Mouse (Mus musculus): ENCODE measurements around the gene Lrp1. TPM values are rescaled to one million over a fixed set of nuclear protein-coding genes. Genes with fewer than 3 reads are reported as not detected.

The Lrp1 gene
- polyA plus RNA-seq, 1 experiment from 2014 or later = 42.6 TPM

DNA sequence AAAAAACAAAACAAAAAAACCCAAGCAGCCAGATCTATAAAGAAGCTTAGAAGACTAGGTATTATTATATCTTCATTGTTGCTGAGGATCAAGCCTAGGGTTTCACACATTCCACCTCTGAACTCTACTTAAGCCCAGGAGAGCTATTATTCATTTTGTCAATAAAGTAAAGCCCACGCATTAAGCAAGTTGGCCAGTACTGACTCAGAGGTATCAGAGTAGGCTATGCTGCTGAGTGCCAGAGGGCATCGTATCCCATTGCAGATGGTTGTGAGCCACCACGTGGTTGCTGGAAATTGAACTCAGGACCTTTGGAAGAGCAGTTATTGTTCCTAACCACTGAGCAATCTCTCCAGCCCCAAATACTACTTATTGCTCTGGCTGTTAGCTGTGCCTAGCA, 77.0 kb downstream of the Lrp1 start:
- Histone ChIP-seq H3K9me3 (replicated peaks; ENCODE audit: low read length) (no peaks in the 10 kb centered on the region), H3K4me1 (replicated peaks; ENCODE audit: insufficient read depth, low read length) (no peaks in the 10 kb centered on the region)

DNA sequence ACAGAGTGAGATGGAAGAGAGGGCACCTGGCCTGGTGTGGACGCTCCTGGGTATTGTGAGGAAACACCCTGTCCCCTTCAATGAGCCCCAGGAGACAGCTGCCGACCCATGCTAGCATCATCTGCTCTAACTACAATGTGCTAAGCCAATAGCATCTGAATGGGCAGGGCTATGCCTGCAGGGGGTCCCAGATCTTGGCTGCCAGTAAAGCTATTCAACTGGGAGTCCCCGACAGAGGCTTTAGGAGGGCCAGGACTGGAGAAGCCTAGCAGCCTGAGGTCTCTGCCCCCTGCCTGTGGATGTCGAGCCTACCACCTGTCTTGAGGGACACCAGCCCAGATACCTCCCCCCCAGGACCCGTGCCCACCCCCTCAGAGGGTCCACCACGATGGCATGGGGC, 78.2 kb downstream of the Lrp1 start:
- no peak for TF ChIP-seq CTCF (IDR thresholded peaks at IDR 0.05; ENCODE audit: low read depth)
- H3K9ac ChIP-seq (ENCODE audit: low read depth, low read length) = no peak overlapping the region

More for the DNA sequence above, 77.0 kb downstream of the Lrp1 start:
- ATAC-seq (replicated peaks; ENCODE audit: low FRiP score, low read depth) (no peak), DNase-seq (ENCODE audit: low spot score) (no peak)
- no peak overlapping the region for H3K27ac ChIP-seq
- H3K4me2 ChIP-seq (ENCODE audit: low read length) = no peak overlapping the region
- H3K27me3 ChIP-seq (ENCODE audit: insufficient read depth, low read length) = no peaks in the 10 kb centered on the region
- H3K9ac ChIP-seq (ENCODE audit: low read depth, low read length) = no peak overlapping the region
- no peak overlapping the region for H3K4me3 ChIP-seq (replicated peaks; ENCODE audit: low read depth, low read length)
- peaks cover 17% of the 10 kb centered on the region; the same call in 1 of the 2 replicates for H3K36me3 ChIP-seq (ENCODE audit: insufficient read depth, low read length)
- WGBS = 62% methylated on average over 3 of the region's 3 CpGs
- no peak for TF ChIP-seq CTCF (IDR thresholded peaks at IDR 0.05; ENCODE audit: low read depth)

DNA sequence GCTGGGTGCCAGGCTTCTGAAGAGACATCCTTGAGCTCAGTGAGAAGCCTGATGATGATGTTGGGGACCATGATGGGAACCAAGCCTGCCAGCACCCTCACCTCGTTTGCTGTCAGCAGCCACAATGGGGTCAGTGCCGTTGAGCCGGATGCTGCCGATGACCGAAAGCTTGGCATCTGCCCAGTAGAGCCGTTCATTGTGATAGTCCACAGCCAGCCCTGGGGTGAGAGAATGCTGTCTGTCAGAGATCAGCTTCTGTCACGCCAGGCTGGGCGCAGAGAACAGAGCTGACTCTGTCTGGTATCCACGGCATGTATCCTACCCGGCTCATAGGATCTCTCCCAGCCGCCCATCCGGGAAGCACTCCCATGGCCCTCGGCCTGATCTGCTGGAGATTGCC, 78.9 kb downstream of the Lrp1 start:
- Histone ChIP-seq H3K27me3 (ENCODE audit: insufficient read depth, low read length) (peaks cover under 1% of the 10 kb centered on the region; the same call in 1 of the 2 replicates), H3K27ac (no peak overlapping the region), H3K9ac (ENCODE audit: low read depth, low read length) (no peak overlapping the region), H3K4me3 (replicated peaks; ENCODE audit: low read depth, low read length) (no peak overlapping the region), H3K9me3 (replicated peaks; ENCODE audit: low read length) (no peaks in the 10 kb centered on the region), H3K4me1 (replicated peaks; ENCODE audit: insufficient read depth, low read length) (no peaks in the 10 kb centered on the region), H3K4me2 (ENCODE audit: low read length) (no peak overlapping the region), H3K36me3 (ENCODE audit: insufficient read depth, low read length) (peaks cover 17% of the 10 kb centered on the region; the same call in 1 of the 2 replicates)
- TF ChIP-seq CTCF (IDR thresholded peaks at IDR 0.05; ENCODE audit: low read depth) = no peak
- ATAC-seq (replicated peaks; ENCODE audit: low FRiP score, low read depth) (no peak), DNase-seq (ENCODE audit: low spot score) (no peak)
- 50% methylated on average over 13 of the region's 13 CpGs for WGBS

More for the DNA sequence above, 78.2 kb downstream of the Lrp1 start:
- Histone ChIP-seq H3K36me3 (ENCODE audit: insufficient read depth, low read length) (peaks cover 17% of the 10 kb centered on the region; the same call in 1 of the 2 replicates), H3K27ac (no peak overlapping the region), H3K4me2 (ENCODE audit: low read length) (no peak overlapping the region), H3K4me1 (replicated peaks; ENCODE audit: insufficient read depth, low read length) (no peaks in the 10 kb centered on the region), H3K9me3 (replicated peaks; ENCODE audit: low read length) (no peaks in the 10 kb centered on the region), H3K4me3 (replicated peaks; ENCODE audit: low read depth, low read length) (no peak overlapping the region), H3K27me3 (ENCODE audit: insufficient read depth, low read length) (no peaks in the 10 kb centered on the region)
- WGBS = 47% methylated on average over 6 of the region's 6 CpGs
- ATAC-seq (replicated peaks; ENCODE audit: low FRiP score, low read depth) (no peak), DNase-seq (ENCODE audit: low spot score) (no peak)

DNA sequence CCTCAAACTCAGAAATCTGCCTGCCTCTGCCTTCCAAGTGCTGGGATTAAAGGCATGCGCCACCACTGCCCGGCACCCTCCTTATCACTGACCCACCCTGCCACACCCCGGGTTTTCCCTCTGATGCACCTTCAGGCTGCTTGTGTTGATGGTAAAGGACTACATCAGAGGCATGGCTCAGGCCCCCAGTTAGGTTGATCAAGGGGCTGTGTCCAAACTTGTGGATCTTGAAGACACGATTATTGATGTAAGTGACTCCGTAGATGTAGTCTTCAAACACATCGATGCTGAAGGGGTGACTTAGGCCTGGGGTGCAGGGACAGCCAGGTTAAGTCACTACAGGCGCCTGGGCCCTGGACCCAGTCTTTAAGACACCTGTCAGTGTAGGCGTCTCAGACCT, 79.4 kb downstream of the Lrp1 start:
- no peak overlapping the region for H3K27ac ChIP-seq
- peaks cover 17% of the 10 kb centered on the region; the same call in 1 of the 2 replicates for H3K36me3 ChIP-seq (ENCODE audit: insufficient read depth, low read length)
- H3K4me3 ChIP-seq (replicated peaks; ENCODE audit: low read depth, low read length) = no peak overlapping the region
- DNase-seq (ENCODE audit: low spot score) (no peak), ATAC-seq (replicated peaks; ENCODE audit: low FRiP score, low read depth) (no peak)
- H3K4me1 ChIP-seq (replicated peaks; ENCODE audit: insufficient read depth, low read length) = no peaks in the 10 kb centered on the region
- H3K9me3 ChIP-seq (replicated peaks; ENCODE audit: low read length) = no peaks in the 10 kb centered on the region
- no peak for TF ChIP-seq CTCF (IDR thresholded peaks at IDR 0.05; ENCODE audit: low read depth)
- 95% methylated on average over 8 of the region's 8 CpGs for WGBS
- H3K4me2 ChIP-seq (ENCODE audit: low read length) = no peak overlapping the region
- H3K9ac ChIP-seq (ENCODE audit: low read depth, low read length) = no peak overlapping the region
- peaks cover 4% of the 10 kb centered on the region for H3K27me3 ChIP-seq (ENCODE audit: insufficient read depth, low read length)

DNA sequence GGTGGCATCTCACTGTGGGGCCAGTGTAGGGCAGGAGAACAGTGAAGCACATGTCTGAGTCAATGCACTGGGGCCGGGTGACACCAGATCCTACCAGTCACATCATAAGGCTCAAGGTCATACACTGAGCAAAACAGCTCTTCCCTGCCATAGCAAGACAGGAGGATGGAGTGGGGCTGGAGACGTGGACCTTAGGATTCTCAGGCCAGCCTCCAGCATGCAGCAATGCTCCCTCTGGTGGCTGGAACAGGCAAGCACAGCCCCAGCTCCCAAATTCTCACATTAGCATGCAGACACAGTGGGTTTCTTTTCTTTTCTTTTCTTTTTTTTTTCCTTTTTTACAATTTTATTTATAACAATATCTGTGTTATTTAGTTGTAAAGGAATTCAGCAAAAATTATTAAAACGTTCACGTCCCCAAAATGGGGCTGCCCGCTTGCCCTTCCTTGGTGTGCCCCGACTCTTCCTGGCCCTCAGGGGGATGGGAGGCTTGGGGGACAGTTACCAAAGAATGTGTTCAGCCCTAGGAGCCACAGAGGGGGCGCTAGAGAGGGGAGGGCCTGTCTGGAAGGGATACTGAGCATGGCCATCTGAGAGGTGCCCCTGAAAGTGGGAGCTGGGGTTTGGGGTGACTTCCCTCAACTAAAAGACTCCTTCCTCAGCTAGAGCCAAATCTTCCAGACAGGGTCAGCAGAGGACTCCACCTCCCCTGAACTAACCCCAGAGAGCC, 82.9 kb downstream of the Lrp1 start:
- peak; percentile 95 for TF ChIP-seq CTCF (IDR thresholded peaks at IDR 0.05; ENCODE audit: low read depth)
- H3K4me3 ChIP-seq (replicated peaks; ENCODE audit: low read depth, low read length) = no peak overlapping the region
- DNase-seq (ENCODE audit: low spot score) (peak; percentile 89), ATAC-seq (replicated peaks; ENCODE audit: low FRiP score, low read depth) (peak; percentile 19; the same call in 1 of the 2 replicates)
- no peak overlapping the region for H3K27ac ChIP-seq
- peaks cover 13% of the 10 kb centered on the region for H3K4me1 ChIP-seq (replicated peaks; ENCODE audit: insufficient read depth, low read length)
- H3K4me2 ChIP-seq (ENCODE audit: low read length) = no peak overlapping the region
- no peaks in the 10 kb centered on the region for H3K36me3 ChIP-seq (ENCODE audit: insufficient read depth, low read length)
- no peak overlapping the region for H3K9ac ChIP-seq (ENCODE audit: low read depth, low read length)
- no peaks in the 10 kb centered on the region for H3K9me3 ChIP-seq (replicated peaks; ENCODE audit: low read length)
- peaks cover 39% of the 10 kb centered on the region for H3K27me3 ChIP-seq (ENCODE audit: insufficient read depth, low read length)
- WGBS = 25% methylated on average over 7 of the region's 7 CpGs

DNA sequence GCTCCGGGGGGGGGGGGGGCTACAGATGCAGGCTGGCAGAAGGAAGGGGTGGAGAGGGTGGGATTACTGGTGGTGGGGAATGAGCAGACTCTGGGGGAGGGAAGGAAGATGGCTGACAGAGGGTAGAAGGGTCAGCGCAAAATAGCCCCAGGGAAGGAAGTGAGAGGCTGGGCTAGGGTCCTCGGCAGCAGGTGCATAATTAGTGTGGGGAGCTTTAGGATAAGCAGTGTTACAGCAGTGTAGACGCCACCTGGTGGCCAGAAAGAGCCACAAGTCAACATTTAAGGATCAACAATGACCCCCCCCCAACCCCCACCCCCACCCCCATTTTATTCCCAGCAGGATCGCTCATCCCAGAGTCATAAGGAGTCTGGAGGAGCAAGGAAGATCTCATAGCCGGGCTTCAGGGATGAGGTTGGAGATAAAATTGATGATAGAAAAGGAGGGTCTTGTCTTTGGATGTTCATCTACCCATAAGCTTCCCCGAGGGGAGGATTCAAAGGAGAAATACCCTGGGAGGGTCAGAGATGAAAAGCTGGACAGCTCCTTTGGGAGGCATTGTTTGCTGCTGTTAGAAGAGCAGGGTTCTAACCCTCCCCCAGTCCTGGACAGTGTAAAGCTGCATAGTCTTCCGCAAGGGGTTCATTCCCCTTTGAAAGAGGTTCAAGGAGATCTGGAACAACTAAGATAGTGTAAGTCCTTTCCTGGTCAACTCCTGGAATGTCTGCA, 84.2 kb downstream of the Lrp1 start:
- Histone ChIP-seq H3K27me3 (ENCODE audit: insufficient read depth, low read length) (peaks cover 51% of the 10 kb centered on the region), H3K4me1 (replicated peaks; ENCODE audit: insufficient read depth, low read length) (peaks cover 13% of the 10 kb centered on the region), H3K9me3 (replicated peaks; ENCODE audit: low read length) (no peaks in the 10 kb centered on the region), H3K4me2 (ENCODE audit: low read length) (no peak overlapping the region), H3K9ac (ENCODE audit: low read depth, low read length) (no peak overlapping the region), H3K4me3 (replicated peaks; ENCODE audit: low read depth, low read length) (no peak overlapping the region), H3K36me3 (ENCODE audit: insufficient read depth, low read length) (no peaks in the 10 kb centered on the region), H3K27ac (no peak overlapping the region)
- no peak for ATAC-seq (replicated peaks; ENCODE audit: low FRiP score, low read depth)
- TF ChIP-seq CTCF (IDR thresholded peaks at IDR 0.05; ENCODE audit: low read depth) = peak; percentile 63
- 5% methylated on average over 8 of the region's 8 CpGs for WGBS
- DNase-seq (ENCODE audit: low spot score) = peak; percentile 79
